Mouse (Mus musculus): ENCODE results near the gene Utp20. TPM values are rescaled to one million over a fixed set of nuclear protein-coding genes. Genes with fewer than 3 reads are reported as not detected.
A peak's percentile ranks its signal among the peaks of the same experiment; 100 is the strongest.
"Not testable (repeated sequence)": the region's sequence is repeated elsewhere in the genome, so short reads cannot be mapped to it uniquely, and the experiment has no call there.

Utp20 gene
- total RNA-seq, 2 experiments from 2014 or later = 20.7 to 26.3 TPM

DNA sequence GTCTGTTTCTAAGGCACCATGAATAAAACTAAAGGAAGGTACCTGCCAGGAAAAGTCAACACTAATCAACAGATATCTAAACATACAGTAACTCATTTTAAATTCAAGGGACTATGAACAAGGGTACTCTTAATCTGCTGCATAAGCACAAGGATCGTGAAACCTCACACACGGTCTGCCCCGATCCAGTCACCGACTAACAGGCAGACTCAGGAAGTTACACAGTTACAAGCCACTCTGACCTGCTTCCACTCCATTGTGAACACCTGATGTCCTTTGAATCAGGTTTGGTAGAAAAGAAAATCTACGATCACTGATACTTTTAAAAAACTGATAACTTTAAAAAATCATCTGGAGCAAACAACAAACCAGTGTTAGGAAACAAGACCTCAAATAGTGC, 42.7 kb downstream of the Utp20 start:
- DNase-seq = no peak

DNA sequence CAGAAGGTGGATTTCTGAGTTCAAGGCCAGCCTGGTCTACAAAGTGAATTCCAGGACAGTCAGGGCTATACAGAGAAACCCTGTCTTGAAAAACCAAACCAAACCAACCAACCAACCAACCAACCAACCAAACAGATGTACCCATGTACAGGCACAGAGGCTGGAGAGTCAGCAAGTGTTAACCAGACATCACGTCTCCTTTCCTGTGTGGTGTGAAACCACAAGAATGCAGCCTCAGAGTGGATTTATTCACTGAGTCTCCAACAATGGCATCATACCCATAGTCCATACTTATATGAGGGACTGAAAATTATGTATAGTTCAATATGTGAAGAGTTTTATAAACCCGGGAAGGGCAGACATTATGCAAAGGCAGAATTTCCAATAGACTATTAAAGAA, 43.5 kb downstream of the Utp20 start:
- DNase-seq = not testable (repeated sequence)

DNA sequence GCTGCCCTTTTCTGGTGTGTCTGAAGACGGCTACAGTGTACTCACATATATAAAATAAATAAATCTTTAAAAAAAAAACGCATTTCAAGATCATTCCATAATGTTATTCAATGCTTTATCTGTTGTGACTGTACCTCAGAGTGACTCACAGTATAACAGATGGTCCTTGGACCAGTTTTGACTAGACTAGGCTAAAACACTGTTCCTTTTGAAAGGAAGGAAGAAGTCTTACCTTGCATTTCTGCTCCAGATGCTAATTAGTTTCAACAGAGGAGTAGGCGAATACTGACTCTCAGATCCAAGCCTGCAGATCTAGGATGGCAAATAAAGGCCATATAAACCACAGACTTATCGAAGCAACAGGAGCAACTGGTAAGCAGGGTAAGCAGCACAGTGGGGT, 45.9 kb downstream of the Utp20 start:
- DNase-seq = no peak

DNA sequence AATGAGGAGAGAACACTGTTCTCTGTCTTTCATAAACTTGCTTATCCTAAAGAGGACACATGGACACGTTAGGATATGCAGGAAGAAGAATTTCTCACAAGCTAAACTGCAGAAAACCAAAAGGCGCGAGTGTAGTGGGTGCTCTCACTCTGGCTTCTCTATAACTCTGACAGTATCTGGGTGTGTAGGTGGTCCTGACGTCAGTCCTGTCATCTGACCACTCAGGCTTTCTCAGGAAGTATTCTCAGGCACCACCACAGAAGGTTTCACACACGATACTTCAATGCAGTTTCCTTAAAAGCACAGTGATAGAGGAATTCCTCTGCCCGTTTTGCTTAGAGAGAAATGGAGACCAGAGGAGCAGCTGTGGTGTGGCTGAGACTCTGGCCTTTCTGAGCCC, 50.4 kb downstream of the Utp20 start:
- DNase-seq = no peak

DNA sequence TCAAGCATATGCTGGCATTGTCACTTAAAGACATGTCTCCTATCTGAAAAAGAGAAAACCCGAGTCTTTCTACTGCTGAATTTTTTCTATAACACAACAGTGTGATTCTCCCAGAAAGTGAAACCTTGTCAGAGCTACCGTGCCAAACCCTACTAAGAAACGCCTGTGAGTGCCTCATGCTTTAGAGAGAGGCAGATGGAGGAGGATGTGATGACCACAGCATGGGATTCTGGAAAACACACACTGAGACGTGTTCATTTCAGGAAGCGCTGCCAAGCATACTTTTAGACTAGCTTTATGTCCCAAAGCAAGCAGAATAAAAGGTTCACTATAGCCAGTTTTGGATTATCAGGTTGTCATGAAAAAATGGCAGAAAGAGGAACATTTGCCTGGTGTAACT, 53.6 kb downstream of the Utp20 start:
- DNase-seq = not testable (repeated sequence)

DNA sequence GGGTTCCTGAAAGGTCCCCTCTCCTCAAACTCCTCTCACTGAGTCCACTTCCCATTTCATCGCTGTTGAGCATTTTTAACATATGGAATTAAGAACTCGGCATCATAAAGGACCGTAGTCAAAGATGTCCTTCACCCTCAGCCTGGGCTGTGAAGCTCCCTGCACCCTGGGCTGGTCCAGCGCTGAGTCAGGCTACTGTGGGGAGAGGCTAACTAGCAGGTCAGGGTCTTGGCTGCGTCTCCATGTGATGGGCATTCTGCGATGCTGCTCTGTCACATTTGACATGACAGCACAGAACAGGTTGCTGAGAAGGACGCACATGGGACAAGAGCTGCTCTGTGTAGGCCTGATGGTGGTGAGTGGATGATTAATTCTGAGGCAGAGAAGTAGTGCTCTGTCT, 56.9 kb downstream of the Utp20 start:
- no peak for DNase-seq

DNA sequence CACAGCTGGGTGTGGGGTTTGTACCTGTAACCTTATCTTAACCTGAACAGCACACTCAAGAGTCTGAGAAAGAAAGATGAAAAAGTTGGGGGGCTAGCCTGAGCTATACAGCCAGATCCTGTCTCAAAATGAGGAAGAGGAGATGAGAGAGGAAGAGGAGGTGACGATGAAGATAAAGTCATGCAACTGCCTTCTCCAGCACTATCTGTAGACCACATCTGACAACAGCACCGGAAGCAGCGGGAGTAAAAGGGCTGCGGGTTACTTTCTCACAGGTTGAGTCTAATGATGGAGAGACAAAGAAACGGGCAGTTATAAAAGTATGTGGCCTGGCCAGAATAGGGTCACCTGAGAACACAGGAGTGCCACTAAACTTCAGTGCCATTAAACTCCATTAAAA, 57.6 kb downstream of the Utp20 start:
- no peak for DNase-seq

DNA sequence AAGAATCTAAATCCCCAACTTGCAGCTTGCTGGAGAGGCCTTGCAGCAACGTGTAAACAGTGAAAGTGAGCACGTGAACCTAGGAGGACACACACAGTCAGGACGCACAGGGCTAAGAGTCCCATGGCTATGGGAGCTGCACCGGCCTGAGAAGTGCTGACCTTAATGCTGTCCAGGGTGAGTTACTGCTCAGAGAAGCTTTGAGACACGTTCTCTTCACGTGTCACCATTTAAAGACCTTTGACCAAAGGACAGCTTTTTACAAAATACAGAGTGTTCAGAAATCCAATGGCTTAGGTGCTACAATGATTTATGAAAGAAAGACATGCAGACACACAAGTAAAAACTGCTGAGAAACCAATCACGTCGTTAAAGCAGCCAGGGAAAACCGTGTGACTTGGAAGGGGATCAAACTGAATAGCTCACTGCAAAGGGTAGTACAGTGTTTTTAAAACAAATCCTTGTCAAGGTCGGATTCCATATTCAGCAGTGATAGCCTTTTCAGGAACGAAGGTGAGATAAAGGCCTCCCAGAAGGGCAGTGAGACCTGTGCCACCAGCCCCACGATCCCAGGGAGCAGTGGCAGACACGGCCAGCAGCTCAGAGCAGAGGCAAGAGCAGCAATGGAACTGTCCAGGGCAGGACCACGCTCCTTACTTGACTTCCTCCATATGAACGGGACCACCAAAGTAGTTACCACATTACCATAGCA, 61.0 kb downstream of the Utp20 start:
- no peak for DNase-seq

DNA sequence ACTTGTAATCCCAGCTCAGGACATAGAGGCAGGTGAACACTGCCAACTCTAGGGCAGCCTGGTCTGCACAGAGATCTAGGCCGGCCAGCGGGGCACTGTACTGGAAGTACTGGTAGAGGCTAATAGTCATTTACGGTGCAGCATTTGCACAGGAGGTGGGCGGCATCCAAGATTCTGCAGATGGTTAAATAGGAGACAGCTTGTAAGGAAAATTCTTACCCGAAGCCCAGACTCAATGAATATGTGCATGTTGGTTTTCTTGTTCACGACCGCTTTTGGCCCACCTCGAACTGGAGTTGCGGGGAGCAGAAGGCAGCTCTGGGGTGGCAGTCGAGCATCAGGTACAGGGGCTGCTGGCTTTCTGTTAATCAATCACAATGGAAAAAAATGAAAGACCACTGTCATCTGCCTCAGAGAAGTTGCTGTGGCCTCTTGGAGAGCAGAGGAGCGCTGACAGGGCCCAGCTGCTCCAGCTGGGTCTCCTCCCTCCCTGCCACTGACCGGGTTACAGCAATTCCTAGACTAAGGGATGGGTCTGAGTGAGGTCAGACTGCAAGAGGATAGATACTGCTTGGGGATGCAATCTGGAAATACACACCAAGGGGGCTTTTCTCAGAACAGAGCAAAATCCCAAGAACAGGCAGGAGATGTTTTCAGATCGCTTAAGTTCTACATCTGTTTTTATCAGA, 64.9 kb downstream of the Utp20 start:
- DNase-seq = peak; percentile 17 to 36

DNA sequence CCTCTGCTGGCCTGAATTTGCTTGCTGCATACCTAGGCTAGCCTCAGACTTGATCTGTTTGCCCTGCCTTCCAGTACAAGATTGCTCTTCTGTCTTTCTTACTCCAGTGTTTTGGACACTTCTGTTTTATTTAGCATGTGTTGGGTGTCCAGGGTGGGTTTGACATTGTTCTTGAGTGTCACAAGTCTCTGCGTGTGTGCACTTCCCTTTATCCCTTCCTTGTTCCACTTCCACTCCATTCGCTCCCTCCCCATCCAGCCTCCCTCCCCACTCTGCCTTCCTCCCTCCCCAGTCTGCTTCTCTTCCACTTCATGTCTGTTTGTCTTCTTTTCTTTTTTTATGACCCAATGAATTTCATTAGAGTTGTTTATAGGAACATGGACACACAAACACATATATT, 85.2 kb downstream of the Utp20 start:
- no peak for DNase-seq

DNA sequence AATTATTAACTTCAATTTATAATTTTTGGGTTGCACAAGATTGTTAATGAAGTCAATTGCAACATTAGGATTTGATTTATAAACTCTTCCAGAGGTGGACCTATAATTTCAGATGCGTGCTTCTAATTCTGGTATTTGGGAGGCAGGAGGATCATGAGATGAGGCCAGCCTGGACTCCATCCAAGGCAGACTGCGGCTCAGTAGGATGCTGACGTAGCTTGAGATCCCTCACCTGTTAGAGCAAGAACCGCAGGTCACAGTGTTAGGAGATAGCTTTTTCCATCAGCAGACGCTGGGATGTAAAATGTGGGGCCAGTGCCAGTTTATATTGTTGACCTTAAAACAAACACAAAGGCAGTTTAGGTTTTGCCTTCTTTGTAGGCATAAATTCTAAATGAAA, 85.8 kb downstream of the Utp20 start:
- no peak for DNase-seq

DNA sequence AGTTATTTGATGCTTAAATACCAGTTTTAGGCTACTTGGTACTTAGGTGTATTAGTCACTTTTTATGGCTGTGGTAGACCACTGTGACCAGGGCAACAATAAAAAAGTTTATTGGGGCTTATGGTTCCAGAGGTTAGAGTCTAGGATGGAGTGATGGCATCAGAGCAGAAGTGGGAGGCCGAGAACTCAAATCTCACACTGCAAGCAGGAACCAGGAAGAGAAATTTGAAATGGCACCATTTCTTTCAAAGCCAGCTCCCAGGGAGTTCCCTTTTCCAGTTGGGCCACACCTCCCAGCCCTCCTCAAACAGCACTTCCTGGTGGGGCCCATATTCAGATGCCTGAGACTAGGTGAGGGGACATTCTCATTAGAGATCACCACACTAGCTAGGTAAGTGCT, 86.8 kb downstream of the Utp20 start:
- DNase-seq = no peak

DNA sequence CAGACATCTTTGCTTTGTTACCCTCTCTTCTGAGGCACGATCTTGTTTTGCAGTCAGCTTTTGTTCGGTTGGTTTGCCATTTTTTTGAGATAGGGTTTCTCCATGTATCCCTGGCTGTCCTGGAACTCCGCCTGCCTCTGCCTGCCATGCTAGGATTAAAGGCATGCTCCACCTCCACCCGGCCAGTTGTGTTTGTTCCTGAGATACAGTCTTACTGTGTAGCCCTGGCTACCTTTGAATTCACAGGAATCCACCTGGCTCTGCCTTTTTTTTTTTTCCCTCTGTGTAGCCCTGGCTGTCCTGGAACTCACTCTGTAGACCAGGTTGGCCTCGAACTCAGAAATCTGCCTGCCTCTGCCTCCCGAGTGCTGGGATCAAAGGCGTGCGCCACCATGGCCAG, 87.5 kb downstream of the Utp20 start:
- not testable (repeated sequence) for DNase-seq

DNA sequence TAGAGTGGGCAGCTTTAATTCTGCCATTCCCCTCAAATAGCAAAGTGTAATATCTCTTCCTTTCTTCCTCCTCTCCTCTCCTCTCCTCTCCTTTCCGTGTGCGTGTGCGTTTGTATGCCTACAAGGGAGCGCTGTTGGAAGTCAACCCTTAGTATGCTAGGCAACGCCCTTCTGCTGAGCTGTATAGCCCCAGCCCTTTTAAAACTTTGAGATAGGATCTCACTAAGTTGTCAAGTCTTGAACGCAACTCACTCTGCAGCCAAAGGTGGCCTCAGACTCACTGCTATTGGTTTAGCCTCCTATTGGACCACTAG, 94.3 kb downstream of the Utp20 start:
- no peak for DNase-seq

DNA sequence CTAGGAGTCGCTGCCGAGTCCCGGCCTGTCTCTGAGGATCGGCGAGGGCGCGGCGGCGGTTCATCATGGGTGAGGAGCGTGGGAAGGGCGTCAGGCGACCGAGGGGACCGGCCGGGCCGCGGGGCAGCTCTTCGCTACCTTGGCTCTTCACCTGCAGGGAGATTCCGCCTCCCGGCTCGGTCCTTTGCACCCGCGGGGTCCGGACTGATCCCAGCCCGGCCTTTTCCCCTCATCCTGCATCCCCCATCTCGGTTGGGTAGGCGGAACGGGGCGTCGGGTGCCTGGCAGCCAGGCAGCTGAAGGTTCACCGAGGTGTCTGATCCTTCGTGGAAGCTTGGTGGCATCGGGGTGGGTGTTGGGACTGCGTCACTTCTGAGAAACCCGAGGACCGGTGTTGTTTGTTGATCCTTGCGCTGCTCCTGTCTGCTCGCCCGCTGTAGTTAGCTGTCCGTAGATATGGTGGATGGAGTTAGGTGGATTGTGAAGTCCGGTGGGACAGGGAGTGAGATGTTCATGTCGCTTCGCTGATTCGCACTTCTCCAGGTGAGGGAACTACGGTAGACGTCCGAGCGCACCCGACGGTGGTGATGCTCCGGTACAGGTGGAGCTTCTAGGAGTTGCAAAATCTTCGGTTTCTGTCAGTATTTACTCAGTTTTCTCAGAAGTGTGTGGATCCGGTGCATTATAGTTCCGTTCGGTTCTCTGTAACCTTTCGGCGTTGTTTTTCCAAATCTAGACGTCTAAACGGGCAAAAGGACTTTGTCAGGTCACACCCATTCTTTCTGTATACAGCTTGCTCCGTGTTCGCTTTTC, 94.9 kb downstream of the Utp20 start:
- DNase-seq = no peak

DNA sequence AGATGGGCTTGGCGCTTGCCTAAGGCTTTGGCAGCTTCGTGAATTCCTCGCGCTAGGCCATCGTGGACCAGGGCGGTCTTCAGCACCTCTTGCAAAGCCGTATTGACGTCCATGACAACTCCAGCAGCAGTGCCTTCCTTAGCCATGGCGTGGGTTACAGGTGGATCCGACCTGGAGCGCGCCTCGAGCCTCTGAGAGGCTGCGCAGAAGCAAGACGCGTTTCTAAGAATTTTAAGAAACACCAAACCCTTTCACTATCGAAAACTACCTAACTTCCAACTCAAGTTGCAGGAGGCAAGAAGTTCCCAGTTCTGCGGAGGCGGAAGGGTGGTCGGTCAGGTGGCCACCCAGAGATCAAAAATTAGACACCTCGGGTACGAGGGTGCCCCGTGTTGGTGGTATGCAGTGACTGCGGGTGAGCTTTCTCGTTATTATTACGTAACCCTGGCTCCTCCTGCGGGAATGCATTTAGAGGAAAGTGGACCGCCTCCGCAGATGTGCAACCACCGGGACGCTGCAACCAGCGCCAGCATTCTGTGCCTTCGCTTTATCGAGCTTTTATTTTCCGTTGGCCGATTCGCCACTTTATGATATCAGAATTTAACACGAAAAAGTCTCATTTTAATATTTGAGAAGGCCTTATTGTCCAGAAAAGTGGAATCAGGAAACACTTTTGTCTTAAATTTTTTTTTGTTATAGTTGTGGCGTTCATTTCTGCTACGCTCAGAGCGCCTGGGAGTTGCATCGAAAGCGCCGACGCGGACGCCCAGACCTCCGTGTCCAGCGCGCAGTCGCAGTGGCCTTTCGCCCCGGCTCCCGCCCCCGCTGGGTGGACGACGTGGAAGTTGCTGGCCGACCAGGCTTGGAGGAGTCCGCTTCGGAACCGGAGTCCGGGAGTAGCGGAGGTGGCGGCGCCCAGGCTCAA, 95.8 kb downstream of the Utp20 start, which contains the start of gene Arl1:
Gene Arl1, plus strand, starts transcription at position 288 of the 925 bp plus-strand sequence.
- DNase-seq = peak; percentile 92

DNA sequence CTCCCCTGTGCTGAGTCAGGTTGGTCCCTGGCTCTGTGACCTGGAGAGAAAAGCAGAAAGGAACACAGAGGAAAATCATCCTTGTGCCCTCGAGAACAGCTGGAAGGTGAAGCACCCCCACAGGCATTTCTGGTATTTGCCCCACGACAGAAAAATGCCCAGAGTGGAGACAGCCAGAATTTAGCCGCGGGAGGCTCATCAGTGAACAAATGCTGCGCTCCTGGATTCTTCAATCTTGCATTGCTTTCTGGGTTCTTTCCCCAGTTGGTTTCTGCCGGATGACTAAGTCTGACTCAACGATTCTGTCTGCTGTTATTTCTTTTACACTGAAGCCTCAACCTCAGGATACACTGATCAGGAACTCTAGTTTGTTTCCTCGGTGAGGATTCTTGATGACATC, 98.4 kb downstream of the Utp20 start:
- no peak for DNase-seq

DNA sequence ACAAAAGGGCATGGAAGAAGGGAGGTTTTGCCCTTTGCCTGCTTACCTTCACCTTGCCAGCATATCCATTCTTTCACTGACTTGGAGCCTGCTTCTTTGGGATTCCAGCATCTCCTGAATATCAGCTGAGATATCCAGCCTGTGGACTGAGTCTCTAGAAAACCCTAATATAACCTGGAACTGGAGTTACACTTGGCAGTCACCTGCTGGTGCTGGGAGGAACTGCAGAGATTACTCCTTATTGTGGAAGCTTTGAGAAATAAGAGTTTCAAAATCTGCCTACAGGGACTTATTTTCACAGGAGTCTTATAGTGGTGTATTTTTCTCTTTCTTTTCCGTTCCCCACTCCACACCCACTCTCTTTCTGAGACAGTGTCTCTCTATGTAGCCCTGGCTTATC, 99.5 kb downstream of the Utp20 start:
- DNase-seq = peak in 1 of 2 experiments; percentile 11

DNA sequence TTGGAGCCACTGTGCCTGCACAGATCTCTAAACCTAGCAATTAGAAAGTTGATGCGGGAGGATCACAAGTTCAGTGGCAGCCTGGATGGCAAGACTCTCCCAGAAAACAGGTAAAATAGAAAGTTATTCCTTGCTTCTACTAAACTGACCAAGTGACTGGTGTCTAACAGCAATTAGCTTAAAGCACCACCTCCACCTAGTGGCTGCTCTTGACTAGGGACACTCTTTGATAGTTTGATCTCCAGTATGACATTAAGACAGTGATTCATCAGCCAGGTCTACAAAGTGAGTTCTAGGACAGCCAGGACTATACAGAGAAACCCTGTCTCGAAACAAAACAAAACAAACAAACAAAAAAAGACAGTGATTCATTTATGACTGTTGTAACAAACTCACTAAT, 101.3 kb downstream of the Utp20 start:
- DNase-seq = no peak

DNA sequence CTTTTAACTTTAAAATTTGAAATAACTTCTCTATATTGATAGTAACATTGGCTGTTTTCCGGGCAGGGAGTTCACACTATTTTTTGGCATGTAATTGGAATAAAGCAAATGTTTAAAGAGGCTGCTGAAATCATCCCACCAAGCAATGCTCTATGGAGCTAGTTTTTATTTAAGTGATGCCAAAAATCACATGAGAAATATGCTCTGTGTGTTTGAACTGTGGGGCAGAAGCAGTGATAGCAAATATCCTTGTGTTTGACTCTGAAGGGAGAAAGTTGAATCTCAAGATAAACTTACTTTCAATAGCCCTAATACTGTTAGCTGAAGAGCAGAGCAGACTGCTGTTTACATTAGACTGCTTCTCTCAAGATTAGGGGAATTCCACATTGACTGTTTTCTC, 107.0 kb downstream of the Utp20 start:
- no peak for DNase-seq

DNA sequence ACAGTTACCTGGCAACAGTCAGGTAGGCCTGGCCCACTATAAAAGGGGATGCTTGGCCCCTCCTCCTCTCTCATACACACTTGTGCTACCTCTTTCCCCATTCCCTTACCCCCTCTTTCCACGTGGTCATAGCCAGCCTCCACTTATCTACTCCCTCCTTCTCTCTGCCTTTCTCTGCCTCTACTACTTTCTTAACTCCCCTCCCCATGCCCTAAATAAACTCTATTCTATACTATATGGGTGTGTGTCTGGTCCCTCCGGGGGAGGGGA, 108.9 kb downstream of the Utp20 start:
- no peak for DNase-seq

DNA sequence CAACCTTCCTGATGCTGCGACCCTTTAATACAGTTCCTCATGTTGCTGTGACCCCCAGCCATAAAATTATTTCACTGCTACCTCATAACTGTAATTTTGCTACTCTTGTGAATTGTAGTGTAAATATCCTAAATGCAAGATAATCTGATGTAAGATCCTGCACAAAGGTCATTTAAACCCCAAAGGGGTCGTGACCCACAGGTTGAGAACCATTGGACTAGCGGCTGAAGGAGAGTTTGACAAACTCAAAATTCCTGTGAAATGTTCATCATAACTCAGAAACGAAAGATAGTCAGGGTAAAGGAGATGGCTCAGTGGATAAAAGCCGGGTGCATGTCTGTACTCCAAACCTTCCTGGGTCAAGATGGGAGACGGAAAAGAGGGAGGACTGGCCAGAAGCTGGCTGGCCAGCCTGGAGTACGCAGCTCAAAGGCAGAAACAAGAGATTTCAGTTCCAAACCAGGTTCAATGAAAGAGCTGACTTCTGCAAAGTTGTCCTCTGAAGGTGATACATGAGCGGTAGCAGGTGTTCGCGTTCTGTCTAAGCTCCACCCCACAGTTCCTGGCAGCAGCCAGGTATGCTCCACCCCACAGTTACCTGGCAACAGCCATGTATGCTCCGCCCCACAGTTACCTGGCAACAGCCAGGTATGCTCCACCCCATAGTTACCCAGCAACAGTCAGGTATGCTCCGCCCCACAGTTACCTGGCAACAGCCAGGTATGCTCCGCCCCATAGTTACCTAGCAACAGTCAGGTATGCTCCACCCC, 109.4 kb downstream of the Utp20 start:
- no peak for DNase-seq
